Mouse (Mus musculus) liver, postnatal 0 days (tissue): ENCODE data around the gene Efhc1. TPM values are rescaled to one million over a fixed set of nuclear protein-coding genes. Genes with fewer than 3 reads are reported as not detected.

Source experiments
- ATAC-seq: fragments of 200-750 bp; cut with Nextera tagmentation; 2 replicates; pipeline ENCODE4 v1.8.0; 2017; ENCODE audit warnings: mild to moderate bottlenecking, moderate library complexity
- DNase-seq: peaks from one replicate; pipeline ENCODE4 v3.0.0-alpha.2; 2016
- H3K27ac ChIP-seq: fragments of 300-500 bp; sonication (generic); 2 replicates; pipeline ENCODE4 v1.5.1; 2014; ENCODE audit warnings: antibody characterized with exemption, moderate library complexity, mild to moderate bottlenecking, low read depth
- H3K27me3 ChIP-seq: fragments of 300-500 bp; sonication (generic); 2 replicates; pipeline ENCODE4 v1.6.1; 2014; ENCODE audit warnings: low read length, control low read depth, mixed read lengths; ENCODE audit not compliant: insufficient read depth
- H3K36me3 ChIP-seq: fragments of 300-500 bp; sonication (generic); replicated peaks from 2 replicates; pipeline ENCODE4 v1.6.1; 2014; ENCODE audit warnings: mild to moderate bottlenecking, control low read depth, low read length, moderate library complexity, mixed read lengths; ENCODE audit not compliant: insufficient read depth
- H3K4me1 ChIP-seq: fragments of 300-500 bp; sonication (generic); 2 replicates; pipeline ENCODE4 v1.6.1; 2014; ENCODE audit warnings: antibody characterized with exemption, mild to moderate bottlenecking, control low read depth; ENCODE audit not compliant: insufficient read depth
- H3K4me2 ChIP-seq: fragments of 300-500 bp; sonication (generic); 2 replicates; pipeline ENCODE4 v1.6.1; 2014; ENCODE audit warnings: low read depth, mild to moderate bottlenecking, low read length, moderate library complexity, mixed read lengths
- H3K4me3 ChIP-seq: fragments of 300-500 bp; sonication (generic); 2 replicates; pipeline ENCODE4 v1.5.1; 2014; ENCODE audit warnings: low read depth, low read length
- H3K9ac ChIP-seq: fragments of 300-500 bp; sonication (generic); replicated peaks from 2 replicates; pipeline ENCODE4 v1.6.1; 2014; ENCODE audit warnings: mild to moderate bottlenecking, moderate library complexity
- H3K9me3 ChIP-seq: fragments of 300-500 bp; sonication (generic); 2 replicates; pipeline ENCODE4 v1.6.1; 2016; ENCODE audit warnings: mild to moderate bottlenecking, control low read depth, low read length, mixed read lengths
- CTCF ChIP-seq: sonication (generic); IDR thresholded peaks from 2 replicates; pipeline ENCODE4 v1.5.1; 2016; ENCODE audit warnings: antibody characterized with exemption, low read depth
- EP300 ChIP-seq: IDR thresholded peaks from 2 replicates; pipeline ENCODE4 v1.6.1; 2016; ENCODE audit warnings: antibody characterized with exemption, low read depth, mild to moderate bottlenecking
- WGBS: fragments of 180-500 bp; shearing (Covaris S2); extraction: QIAGEN DNeasy Blood & Tissue Kit; methylation state at CpG from one replicate; pipeline ENCODE4 v1.1.7; 2014; ENCODE audit not compliant: insufficient replicate concordance; 5-methylcytosine and 5-hydroxymethylcytosine counted together
- polyA plus RNA-seq: library from polyadenylated mRNA; unstranded; fragments of >200 nt; fragmentation: Nextera tagmentation; extraction: Ambion mirVana; gene quantifications from 2 replicates; pipeline ENCODE4 v1.2.1, GENCODE M21; 2015

Efhc1 gene
- polyA plus RNA-seq, 1 experiment from 2014 or later: 0.34 TPM

DNA sequence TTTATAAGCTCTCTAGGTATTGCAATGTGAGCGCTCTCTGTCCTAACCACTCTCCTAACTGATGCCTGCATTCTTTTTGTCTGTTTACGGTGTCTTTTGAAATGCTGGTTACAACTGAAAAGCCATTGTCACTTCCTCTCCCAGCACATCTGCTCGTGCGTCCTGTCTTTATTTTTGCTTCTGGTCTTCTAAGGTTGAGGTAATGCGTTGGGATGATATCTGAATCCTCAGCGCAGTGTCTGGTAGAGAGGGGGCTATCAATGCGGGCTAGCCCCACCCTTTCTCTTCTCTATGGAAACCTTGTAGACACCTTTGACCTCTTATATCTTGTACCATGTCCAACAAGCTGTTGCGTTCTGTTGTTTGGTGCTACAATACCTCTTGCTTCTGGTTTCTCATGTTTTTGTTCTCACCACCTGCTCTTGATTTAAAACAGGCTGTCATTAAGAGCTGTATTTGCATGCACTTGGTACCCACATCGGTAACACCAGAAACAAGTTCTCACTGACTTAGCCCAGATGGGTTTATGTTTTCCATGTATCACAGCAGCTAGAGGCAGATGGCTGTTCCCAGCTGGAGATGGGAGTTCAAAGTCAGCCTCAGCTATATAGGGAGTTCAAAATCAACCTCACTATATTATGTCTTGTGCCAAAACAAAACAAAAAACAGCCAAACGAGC is 35.1 kb downstream of the Efhc1 start:
- H3K4me3 ChIP-seq: no peak overlapping the region
- ATAC-seq (peak; percentile 50), DNase-seq (no peak)
- no peak for TF ChIP-seq EP300
- TF ChIP-seq CTCF: no peak
- no peaks in the 10 kb centered on the region for H3K9me3 ChIP-seq
- H3K36me3 ChIP-seq: no peaks in the 10 kb centered on the region
- no peak overlapping the region for H3K9ac ChIP-seq
- H3K27me3 ChIP-seq: no peaks in the 10 kb centered on the region
- no peaks in the 10 kb centered on the region for H3K4me1 ChIP-seq
- H3K4me2 ChIP-seq: 0 out of 2 replicates have a peak overlapping the region, but pooled peaks have one; percentile 7
- peak overlapping the region; percentile 36 for H3K27ac ChIP-seq
- WGBS: 49% methylated on average over 10 of the region's 10 CpGs

DNA sequence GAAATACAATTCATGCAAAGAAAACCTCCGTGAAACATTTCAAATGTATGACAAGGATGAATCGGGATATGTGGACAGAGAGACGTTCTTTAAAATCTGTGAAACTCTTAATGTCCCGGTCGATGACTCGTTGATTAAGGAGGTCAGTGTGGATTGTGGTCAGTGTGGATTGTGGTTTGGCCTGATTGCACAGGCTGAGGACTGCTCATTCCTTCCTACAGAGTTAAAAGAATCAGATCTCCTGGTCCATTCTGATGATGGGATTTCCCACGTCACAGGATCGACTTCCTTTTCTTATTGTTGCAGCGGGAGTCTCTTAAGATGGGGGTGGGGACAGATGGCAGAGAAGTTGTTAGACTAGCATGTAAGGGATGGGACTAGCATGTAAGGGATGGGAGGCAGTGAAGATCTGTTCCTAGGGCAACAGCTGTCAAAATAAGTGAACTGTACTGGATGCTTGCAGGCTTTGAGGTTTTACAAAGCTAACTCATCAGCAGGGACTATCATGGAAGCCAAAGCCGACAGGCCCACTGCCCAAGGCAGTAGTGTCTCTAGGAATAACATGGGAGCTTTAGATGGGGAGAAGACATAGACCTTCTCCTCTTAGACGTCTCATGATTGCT is 38.1 kb downstream of the Efhc1 start:
- Histone ChIP-seq H3K27ac (no peak overlapping the region), H3K9ac (no peak overlapping the region), H3K4me3 (no peak overlapping the region), H3K4me1 (no peaks in the 10 kb centered on the region), H3K9me3 (no peaks in the 10 kb centered on the region), H3K36me3 (no peaks in the 10 kb centered on the region), H3K4me2 (no peak overlapping the region), H3K27me3 (no peaks in the 10 kb centered on the region)
- TF ChIP-seq CTCF (no peak), EP300 (no peak)
- 65% methylated on average over 11 of the region's 11 CpGs for WGBS
- DNase-seq (no peak), ATAC-seq (no peak)

DNA sequence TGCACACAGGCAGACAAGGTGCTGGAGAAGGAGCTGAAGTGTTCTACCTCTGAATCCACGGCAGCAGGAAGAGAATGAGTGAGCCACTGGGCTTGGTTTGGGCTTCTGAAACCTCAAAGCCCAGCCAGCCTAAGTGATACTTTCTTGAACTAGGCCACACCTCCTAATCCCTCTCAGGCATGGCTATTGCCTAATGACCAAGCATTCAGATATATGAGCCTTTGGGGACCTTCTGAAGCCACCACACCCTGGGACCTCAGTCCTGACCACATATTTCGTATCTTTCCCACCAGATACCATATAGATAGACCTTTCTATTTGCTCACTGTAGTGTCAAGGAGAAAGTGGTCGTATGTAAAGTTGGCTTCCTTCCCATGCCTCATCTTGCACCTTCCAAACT is 42.3 kb downstream of the Efhc1 start:
- Histone ChIP-seq H3K4me1 (no peaks in the 10 kb centered on the region; the same call in 1 of the 2 replicates), H3K36me3 (no peaks in the 10 kb centered on the region; the same call in 1 of the 2 replicates), H3K4me3 (no peak overlapping the region), H3K9ac (no peak overlapping the region), H3K27me3 (no peaks in the 10 kb centered on the region), H3K27ac (no peak overlapping the region), H3K4me2 (no peak overlapping the region), H3K9me3 (no peaks in the 10 kb centered on the region)
- ATAC-seq (no peak), DNase-seq (no peak)
- TF ChIP-seq CTCF (no peak), EP300 (no peak)
- WGBS: 61% methylated on average over 3 of the region's 3 CpGs

DNA sequence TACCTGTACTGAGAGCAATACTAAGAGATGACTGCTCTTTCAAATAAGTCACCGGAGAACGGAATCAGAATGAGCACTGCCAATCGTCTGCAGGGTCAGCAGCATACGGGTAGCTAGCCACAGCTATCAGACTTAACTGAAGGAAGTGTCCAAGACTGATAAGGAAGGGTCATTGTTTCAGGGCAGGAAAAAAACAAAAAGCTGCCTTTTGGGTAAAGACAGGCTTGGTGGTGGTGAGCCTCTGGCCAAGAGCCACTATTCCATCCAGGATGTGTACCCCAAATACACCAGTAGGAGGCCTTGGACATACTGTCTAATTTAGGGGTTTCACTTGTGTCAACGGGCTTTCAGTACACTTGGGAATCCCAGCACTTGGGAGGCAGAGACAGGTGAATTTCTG is 42.9 kb downstream of the Efhc1 start:
- no peak for ATAC-seq
- Histone ChIP-seq H3K4me1 (no peaks in the 10 kb centered on the region; the same call in 1 of the 2 replicates), H3K9me3 (no peaks in the 10 kb centered on the region), H3K4me3 (no peak overlapping the region), H3K4me2 (no peak overlapping the region), H3K27me3 (no peaks in the 10 kb centered on the region), H3K36me3 (no peaks in the 10 kb centered on the region; the same call in 1 of the 2 replicates), H3K27ac (no peak overlapping the region), H3K9ac (no peak overlapping the region)
- no peak for DNase-seq
- WGBS: 49% methylated on average over 5 of the region's 5 CpGs
- TF ChIP-seq CTCF (peak; percentile 32), EP300 (no peak)

DNA sequence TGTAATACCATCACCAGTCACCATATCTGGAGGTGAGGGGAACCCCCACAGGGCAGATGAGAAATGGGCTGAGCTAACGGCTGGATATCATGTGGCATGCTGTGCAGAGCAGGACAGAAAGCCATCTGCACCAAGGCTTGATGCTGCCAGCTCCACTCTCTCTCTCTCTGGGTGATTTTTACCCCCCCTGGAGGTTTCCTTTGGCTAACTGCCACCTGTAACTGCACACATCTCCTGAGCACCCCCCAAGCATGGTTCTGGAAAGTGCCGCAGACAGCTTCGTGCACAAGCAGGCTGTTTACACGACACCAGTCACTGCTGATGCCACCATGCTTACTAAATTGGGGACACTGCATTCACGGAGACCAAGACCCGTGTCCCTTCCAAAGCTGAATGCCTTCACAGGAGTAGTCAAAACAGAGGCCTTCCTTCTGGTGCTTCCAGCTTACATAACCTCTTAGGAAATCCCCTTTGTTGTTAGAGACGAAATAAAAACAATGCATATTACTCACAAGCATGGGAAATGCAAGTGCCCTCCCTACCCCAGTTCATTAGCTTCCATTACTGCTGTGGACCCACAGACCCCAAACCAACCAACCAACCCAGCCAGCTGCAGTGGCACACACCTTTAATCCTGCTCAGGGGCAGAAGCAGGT is 44.0 kb downstream of the Efhc1 start:
- no peak overlapping the region for H3K4me2 ChIP-seq
- peaks cover 2% of the 10 kb centered on the region; the same call in 1 of the 2 replicates for H3K36me3 ChIP-seq
- no peak overlapping the region for H3K9ac ChIP-seq
- H3K27me3 ChIP-seq: no peaks in the 10 kb centered on the region
- H3K4me3 ChIP-seq: no peak overlapping the region
- TF ChIP-seq EP300 (no peak), CTCF (no peak)
- no peaks in the 10 kb centered on the region for H3K9me3 ChIP-seq
- H3K27ac ChIP-seq: no peak overlapping the region
- H3K4me1 ChIP-seq: no peaks in the 10 kb centered on the region; the same call in 1 of the 2 replicates
- WGBS: 57% methylated on average over 7 of the region's 7 CpGs
- no peak for ATAC-seq
- no peak for DNase-seq
